Mouse (Mus musculus): ENCODE data around the gene Gm382. TPM values are rescaled to one million over a fixed set of nuclear protein-coding genes. Genes with fewer than 3 reads are reported as not detected.

The Gm382 gene
- total RNA-seq (2021) = not detected

DNA sequence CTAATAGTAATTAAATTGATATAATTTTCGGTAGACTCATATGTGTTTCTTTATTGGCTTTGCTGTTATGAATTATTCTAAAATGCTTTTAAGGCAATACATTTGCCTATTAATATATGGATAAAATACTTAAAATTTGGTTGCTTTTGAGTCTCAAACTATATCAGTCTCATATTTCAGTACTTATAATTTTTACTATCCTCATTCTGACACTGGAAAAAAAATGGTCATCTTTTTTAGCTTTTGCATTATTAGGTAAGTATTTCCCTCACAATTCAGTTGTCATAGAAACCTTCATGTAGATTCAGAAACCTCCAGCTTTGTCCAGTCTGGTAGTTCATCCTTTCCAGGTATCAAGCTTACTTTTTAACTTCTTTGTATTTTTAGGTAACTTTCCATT, at the start of gene Gm382:
Gene Gm382, plus strand, starts transcription at position 301 of the 400 bp plus-strand sequence.
- intact Hi-C loops (cut with DNase I) = no loop called here

DNA sequence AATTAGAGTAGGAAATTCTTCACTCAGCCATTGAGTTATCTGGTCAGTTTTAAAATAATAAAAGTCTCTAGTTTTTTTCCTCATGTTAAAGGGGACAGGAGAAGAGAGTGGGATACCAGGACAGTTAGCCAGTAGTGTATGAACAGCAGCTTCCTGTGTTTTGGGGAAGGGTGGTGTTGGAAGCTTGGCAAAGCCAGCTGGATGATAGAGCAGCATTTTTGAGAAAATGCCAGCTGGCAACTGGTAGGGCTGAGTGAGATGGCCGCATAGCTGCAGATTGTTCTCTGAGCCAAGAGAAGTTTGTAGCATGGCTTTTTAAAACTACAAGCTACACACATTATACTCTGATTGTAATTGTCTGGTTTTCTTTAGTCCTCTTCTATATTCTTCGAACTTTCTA, 30.4 kb downstream of the Gm382 start:
- no peak for DNase-seq

More for the DNA sequence above, at the start of gene Gm382:
- DNase-seq = no peak

DNA sequence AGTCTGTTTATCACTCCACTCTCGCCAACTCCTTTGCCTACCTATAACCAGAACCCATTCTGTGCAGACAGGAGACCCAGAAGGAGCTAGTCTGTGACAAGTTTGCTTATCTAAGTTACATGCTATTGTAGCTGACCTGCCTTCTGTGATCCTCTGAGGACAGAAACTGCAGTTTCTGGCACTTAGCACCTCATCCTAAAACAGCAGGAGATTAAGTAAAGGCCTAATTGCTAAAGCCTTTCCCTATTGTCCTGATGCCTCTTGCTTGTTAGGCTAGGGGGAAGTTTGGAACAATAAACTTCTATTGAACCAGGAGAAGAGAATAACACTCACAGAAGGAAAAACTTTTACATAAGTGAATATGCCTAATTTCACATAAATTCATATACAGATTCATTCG, 51.5 kb downstream of the Gm382 start:
- intact Hi-C loops (cut with DNase I) = no loop called here
- DNase-seq = no peak

More for the DNA sequence above, 30.4 kb downstream of the Gm382 start:
- intact Hi-C loops (cut with DNase I) = no loop called here

DNA sequence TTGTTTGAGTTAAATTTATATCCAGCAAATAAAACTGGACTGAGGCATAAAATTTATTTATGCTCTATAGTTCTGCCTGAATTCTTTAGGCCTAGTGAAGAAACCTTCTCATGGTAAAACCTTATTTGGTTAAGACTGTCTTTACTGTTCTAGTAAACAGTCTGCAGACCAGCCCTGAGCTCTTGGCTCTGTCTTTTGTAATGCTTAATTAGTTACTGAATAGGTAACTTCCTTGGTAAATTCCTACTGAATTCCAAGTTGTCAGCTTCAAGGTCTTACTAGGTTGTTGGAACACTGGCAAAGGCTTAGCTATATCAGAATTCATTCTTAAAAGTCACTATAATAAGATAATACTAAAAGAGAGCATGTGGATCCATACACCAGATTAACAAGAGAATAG, 53.3 kb downstream of the Gm382 start:
- intact Hi-C loops (cut with DNase I) = no loop called here

DNA sequence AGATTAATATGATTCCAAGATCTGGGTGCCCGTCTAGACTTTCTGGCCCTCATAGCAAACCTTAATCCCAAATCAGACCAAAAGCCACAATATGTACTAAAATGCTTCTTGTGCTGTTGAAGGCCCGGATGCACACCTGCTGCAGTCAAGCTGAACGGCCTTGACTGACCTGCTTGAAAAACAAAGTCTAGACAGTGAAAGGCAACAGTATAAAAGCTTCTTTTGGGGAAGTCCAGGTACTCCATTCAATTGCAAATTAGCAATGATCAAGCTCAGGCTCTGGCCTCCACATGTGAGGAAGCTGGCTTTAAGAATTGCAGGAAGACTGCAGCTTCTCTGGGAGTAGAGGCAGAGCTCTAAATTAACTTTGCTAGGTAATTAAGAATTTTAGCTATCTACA, 54.2 kb downstream of the Gm382 start:
- intact Hi-C loops (cut with DNase I) = no loop called here
- no peak for DNase-seq

More for the DNA sequence above, 53.3 kb downstream of the Gm382 start:
- no peak for DNase-seq

DNA sequence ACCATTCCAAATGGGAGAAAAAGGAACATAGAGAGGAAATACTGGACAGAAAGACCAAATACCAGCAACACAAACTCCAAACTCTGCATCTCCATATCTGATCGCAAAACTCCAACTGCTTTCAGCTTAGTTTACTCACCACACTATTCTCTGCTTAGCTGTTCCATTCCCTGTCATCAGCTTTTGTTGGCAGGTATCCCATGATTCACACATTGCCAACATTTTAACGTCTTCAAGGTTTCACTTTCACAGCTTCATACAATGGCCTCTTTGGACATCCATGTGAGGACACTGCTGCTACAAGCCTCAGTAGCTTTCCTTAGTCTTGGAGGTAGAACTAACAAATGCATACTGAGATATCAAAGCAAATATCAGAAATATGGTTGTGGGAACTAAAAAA, 64.6 kb downstream of the Gm382 start:
- DNase-seq = no peak
- intact Hi-C loops (cut with DNase I) = no loop called here

Other genes with a start within 250 kb of the Gm382 start
- not detected for gene 4932411N23Rik, start 224.1 kb upstream of the Gm382 start, total RNA-seq (2021)